Mouse (Mus musculus): ENCODE data around the gene Cdc42ep5. TPM values are rescaled to one million over a fixed set of nuclear protein-coding genes. Genes with fewer than 3 reads are reported as not detected.

Gene Cdc42ep5
- polyA plus RNA-seq, 1 experiment: not detected

DNA sequence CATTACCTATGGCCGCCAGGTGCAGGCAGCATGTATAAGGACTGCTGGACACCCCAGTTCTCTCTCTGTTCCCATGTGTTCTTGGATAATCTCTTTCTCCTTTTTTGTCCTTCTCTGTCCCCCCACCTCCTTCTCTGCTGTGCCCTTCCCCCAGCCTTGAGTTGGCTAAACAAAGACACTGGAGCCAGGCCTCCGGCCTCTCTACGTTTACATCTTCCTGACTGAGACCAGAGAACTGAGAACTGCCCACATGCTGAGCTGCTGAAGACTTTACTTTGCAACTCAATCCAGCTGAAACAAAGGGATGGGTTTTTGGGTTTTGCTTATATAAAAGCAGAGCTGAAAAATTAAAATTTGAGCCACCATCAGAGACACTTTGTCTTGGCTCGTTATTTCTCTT, 9.7 kb downstream of the Cdc42ep5 start:
- WGBS: 44% methylated on average over 4 of the region's 4 CpGs
- Histone ChIP-seq H3K4me3 (ENCODE audit: insufficient read depth, low read depth, low read length) (no peak overlapping the region), H3K4me1 (ENCODE audit: control insufficient read depth, insufficient read depth, low read length) (peaks cover 9% of the 10 kb centered on the region; the same call in 1 of the 2 replicates), H3K27ac (ENCODE audit: insufficient read depth, low read depth, low read length) (no peak overlapping the region)
- no peak for TF ChIP-seq CTCF (IDR thresholded peaks at IDR 0.05; ENCODE audit: insufficient read depth, low read depth, low read length)
- TF ChIP-seq POLR2A (IDR thresholded peaks at IDR 0.05; ENCODE audit: insufficient read depth, low read depth, low read length): no peak

DNA sequence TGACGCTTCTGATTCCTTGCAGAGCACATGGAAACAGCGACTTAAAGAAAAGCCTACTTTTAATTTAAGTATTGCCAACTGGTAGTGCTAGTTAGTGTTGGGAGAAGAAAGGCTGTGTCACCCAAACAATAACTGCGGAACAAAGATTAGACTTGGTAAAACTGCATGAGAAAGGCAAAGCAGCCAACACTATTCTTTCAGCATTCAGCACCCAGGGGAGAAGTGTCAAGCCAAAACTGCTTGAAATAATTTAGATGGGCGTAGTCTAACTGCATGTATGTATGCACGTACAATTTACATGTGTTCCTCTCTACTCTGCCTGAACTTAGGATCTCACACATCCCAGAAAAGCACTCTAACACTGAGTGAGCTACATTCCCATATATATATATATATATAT, 10.3 kb downstream of the Cdc42ep5 start:
- peaks cover 9% of the 10 kb centered on the region; the same call in 1 of the 2 replicates for H3K4me1 ChIP-seq (ENCODE audit: control insufficient read depth, insufficient read depth, low read length)
- 52% methylated on average over 5 of the region's 5 CpGs for WGBS
- no peak for TF ChIP-seq POLR2A (IDR thresholded peaks at IDR 0.05; ENCODE audit: insufficient read depth, low read depth, low read length)
- no peak for TF ChIP-seq CTCF (IDR thresholded peaks at IDR 0.05; ENCODE audit: insufficient read depth, low read depth, low read length)

DNA sequence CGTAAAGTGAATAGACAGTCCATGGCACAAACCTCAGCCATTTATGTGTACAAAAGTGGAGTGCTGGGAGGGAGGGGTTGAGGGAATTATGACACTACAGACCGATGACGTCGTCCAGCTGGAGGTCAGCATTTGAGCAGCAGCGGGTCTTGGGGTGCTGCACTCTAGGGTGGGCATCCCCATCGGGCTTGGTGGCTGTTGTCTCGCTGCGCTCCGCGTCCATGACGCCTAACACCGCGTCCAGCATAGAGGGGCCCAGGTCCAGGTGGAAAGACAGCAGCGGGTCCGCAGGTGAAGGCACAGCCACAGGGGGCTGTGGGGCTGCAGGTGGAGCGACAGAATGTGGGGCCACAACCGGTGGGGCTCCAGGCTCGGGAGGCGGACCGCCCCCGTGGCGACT, 13.4 kb downstream of the Cdc42ep5 start:
- Histone ChIP-seq H3K4me3 (ENCODE audit: insufficient read depth, low read depth, low read length) (peak overlapping the region; percentile 24), H3K4me1 (ENCODE audit: control insufficient read depth, insufficient read depth, low read length) (peaks cover 16% of the 10 kb centered on the region), H3K27ac (ENCODE audit: insufficient read depth, low read depth, low read length) (no peak overlapping the region)
- 14% methylated on average over 22 of the region's 22 CpGs for whole genome bisulfite sequencing
- TF ChIP-seq POLR2A (IDR thresholded peaks at IDR 0.05; ENCODE audit: insufficient read depth, low read depth, low read length) (no peak), CTCF (IDR thresholded peaks at IDR 0.05; ENCODE audit: insufficient read depth, low read depth, low read length) (no peak)

More for the DNA sequence above, 10.3 kb downstream of the Cdc42ep5 start:
- H3K27ac ChIP-seq (ENCODE audit: insufficient read depth, low read depth, low read length): no peak overlapping the region
- no peak overlapping the region for H3K4me3 ChIP-seq (ENCODE audit: insufficient read depth, low read depth, low read length)

DNA sequence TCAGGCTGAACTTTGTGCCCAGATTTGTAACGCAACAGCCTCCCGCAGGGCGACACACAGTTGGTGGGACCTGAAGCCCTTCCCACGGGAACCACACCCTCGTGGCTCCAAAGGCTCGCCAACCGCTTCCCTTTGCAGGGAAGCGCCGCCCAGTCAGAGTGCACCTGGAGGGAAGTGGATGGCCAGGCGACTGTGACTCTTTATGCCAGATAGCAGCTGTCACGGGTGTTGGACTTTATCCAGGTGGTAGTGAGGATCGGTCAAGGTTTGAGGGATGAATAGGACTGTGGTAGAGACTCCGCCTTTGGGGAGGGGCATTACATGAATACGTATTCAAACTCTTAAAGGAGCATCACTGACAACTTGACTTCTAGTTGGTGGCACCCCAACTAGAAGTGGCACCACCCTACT, 13.8 kb downstream of the Cdc42ep5 start:
- no peak for TF ChIP-seq CTCF (IDR thresholded peaks at IDR 0.05; ENCODE audit: insufficient read depth, low read depth, low read length)
- no peak for TF ChIP-seq POLR2A (IDR thresholded peaks at IDR 0.05; ENCODE audit: insufficient read depth, low read depth, low read length)
- Histone ChIP-seq H3K27ac (ENCODE audit: insufficient read depth, low read depth, low read length) (no peak overlapping the region), H3K4me3 (ENCODE audit: insufficient read depth, low read depth, low read length) (peak overlapping the region; percentile 54), H3K4me1 (ENCODE audit: control insufficient read depth, insufficient read depth, low read length) (peaks cover 16% of the 10 kb centered on the region)
- WGBS: 4% methylated on average over 14 of the region's 14 CpGs

DNA sequence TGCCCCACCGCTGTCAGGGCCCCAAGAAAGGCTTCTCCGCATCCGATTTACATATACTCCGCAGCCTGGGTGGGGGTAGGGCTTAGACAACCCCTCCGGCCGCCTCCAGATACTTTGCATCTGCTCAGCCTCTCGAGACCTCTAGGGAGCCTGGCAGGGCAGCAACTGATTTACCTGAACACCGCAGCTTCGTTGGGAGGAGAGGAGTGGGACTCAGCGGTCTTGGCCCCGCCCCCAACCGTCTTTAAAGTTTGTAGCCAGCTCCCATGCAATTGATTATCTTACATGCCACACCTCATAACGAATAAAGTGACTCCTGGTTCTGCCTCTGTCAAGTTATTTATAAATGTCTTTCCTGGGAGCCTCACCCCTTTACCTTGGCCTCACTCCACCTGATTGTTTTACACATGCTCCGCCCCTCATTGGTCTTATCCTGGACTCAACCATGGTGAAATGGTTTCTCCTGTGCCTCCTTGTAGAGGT, 14.6 kb downstream of the Cdc42ep5 start, which contains the start of gene Leng9:
Gene Leng9 (minus strand): TSS at position 316 of the 483 bp plus-strand sequence.
- under 1% methylated on average over 14 of the region's 14 CpGs for WGBS
- TF ChIP-seq CTCF (IDR thresholded peaks at IDR 0.05; ENCODE audit: insufficient read depth, low read depth, low read length) (no peak), POLR2A (IDR thresholded peaks at IDR 0.05; ENCODE audit: insufficient read depth, low read depth, low read length) (no peak)
- H3K27ac ChIP-seq (ENCODE audit: insufficient read depth, low read depth, low read length): peak within 1 kb of the TSS; percentile 98
- peak within 1 kb of the TSS; percentile 73 for H3K4me3 ChIP-seq (ENCODE audit: insufficient read depth, low read depth, low read length)
- H3K4me1 ChIP-seq (ENCODE audit: control insufficient read depth, insufficient read depth, low read length): peaks cover 16% of the 10 kb centered on the region

DNA sequence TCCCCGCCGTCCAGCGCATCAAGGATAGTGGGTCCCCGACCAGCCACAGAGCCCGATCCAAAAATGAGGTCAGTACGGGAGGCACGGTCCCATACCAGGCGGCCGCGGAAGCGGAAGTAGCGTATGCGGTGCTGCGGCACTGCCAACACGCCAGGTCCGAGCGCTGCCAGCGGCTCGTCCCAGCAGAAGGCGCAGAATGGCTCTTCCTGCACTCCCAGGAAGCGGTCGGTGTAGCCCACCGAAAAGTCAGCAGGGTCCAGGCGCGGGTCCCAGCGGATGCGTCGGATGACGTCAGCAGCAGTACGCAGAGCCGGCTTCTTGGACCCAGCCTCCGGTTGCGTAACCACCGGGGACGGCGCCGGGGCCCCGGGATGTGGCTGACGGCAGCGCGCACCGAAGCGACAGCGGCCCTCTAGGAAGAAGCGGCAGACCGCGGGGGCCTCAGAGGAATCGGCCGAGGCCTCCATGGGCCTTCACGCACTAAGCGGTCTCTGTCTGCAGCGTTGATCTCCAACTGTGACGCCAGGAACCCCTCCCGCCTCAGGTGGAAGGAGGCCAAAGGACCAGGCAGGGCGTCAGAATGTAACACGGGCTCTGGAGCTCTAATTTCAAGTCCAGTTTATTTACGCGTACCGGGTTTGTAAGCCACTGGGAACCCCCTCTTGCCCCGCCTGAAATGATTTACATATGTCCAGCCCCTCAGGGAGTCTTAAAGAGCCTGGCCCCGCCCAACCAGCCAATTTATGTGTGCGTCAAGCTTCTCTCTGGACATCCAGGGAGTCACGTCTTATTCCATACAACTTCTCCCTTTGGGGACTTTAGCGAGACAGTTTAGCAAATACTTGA, 15.2 kb downstream of the Cdc42ep5 start:
- TF ChIP-seq CTCF (IDR thresholded peaks at IDR 0.05; ENCODE audit: insufficient read depth, low read depth, low read length) (no peak), POLR2A (IDR thresholded peaks at IDR 0.05; ENCODE audit: insufficient read depth, low read depth, low read length) (peak; percentile 68)
- under 1% methylated on average over 64 of the region's 64 CpGs for WGBS
- peak overlapping the region; percentile 98 for H3K27ac ChIP-seq (ENCODE audit: insufficient read depth, low read depth, low read length)
- H3K4me3 ChIP-seq (ENCODE audit: insufficient read depth, low read depth, low read length): peak overlapping the region; percentile 73
- H3K4me1 ChIP-seq (ENCODE audit: control insufficient read depth, insufficient read depth, low read length): peaks cover 16% of the 10 kb centered on the region

DNA sequence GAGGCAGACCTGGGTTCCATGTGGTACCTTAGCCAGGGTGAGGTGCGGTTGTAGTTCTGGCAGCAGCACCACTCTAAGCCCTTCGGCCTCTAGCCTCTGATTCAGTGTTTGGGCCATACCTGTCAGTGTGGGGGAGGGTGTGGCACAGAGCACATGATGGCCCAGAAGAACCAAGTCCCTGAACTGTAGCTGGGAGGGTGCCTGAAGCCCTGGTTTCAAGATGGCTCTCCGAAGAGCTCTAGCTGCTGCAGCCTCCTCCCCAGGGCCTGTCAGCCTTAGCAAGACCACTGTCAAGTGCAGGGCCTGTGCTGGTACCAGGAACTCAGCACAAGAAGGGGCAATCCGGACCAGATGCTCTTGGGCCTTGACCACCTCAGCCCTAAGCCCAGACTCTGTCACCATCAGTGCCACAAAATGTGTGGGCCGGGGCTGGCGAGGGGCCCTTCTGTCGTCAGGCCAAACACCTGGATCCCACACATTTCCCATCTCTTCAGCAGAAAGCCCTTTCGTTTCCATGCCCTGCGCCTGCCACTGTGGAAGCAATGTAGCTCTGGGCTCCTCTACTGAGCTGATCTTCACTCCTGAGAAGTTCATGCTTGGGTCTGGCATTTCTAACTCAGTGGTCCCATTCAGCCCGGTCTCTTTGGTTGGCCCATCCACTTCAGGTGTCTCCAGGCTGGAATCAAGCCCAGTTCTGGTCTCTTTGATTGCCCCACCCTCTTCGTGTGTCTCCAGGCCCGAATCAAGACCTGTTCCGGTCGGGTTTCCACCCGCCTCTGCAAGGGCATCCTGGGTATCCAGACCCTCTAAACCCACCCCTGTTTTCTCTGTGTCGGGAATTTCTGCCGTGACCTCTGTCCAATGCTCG, 16.1 kb downstream of the Cdc42ep5 start:
- peak overlapping the region; percentile 73 for H3K4me3 ChIP-seq (ENCODE audit: insufficient read depth, low read depth, low read length)
- H3K4me1 ChIP-seq (ENCODE audit: control insufficient read depth, insufficient read depth, low read length): peaks cover 16% of the 10 kb centered on the region
- TF ChIP-seq POLR2A (IDR thresholded peaks at IDR 0.05; ENCODE audit: insufficient read depth, low read depth, low read length) (no peak), CTCF (IDR thresholded peaks at IDR 0.05; ENCODE audit: insufficient read depth, low read depth, low read length) (no peak)
- WGBS: 21% methylated on average over 18 of the region's 18 CpGs
- H3K27ac ChIP-seq (ENCODE audit: insufficient read depth, low read depth, low read length): peak overlapping the region; percentile 98

DNA sequence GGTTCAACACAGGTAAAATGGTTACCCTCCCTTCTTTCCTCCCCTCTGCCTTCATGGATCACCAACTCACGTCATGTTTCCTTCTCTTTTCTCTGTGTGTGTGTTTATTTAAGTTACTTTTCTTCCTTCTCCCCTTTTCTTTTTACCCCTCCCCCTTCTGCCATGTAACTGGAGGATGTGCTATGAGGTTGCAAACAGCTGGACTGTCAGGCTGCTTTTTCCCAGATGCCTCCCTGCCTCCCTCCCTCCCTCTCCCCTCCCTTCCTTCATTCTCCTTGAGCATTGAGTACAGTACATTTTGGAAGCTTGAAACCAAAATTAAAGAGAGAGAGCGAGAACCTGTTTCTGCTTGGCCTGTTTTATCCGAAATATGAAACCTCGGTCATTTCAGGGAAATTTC, 16.8 kb downstream of the Cdc42ep5 start:
- Histone ChIP-seq H3K27ac (ENCODE audit: insufficient read depth, low read depth, low read length) (no peak overlapping the region), H3K4me1 (ENCODE audit: control insufficient read depth, insufficient read depth, low read length) (peaks cover 16% of the 10 kb centered on the region), H3K4me3 (ENCODE audit: insufficient read depth, low read depth, low read length) (no peak overlapping the region)
- WGBS: 71% methylated on average over 4 of the region's 4 CpGs
- no peak for TF ChIP-seq POLR2A (IDR thresholded peaks at IDR 0.05; ENCODE audit: insufficient read depth, low read depth, low read length)
- TF ChIP-seq CTCF (IDR thresholded peaks at IDR 0.05; ENCODE audit: insufficient read depth, low read depth, low read length): no peak
